Mouse (Mus musculus): ENCODE data around the gene Sept4. TPM values are rescaled to one million over a fixed set of nuclear protein-coding genes. Genes with fewer than 3 reads are reported as not detected.

The Sept4 gene
- total and polyA plus RNA-seq, 3 experiments = 1.5 to 2.4 TPM; not detected in 1

DNA sequence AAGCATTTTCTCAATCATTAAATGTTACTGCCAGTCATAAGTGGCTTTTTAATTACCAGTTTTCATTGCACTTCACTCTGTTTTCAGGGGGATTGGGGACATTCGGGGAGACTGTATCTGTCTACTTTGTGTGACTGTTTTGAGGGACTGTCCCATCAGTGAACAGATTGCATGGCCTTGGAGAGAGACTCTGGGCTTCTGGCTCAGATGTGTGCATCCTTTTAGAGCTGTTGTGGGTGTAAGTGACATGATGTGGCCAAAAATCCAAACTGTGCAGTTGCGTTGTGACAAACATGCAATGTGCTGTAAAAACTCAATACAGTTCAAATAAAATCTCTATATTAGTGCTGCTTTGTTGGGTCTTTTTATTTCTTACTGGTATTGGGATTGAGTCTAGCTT is 47.2 kb downstream of the Sept4 start:
- H3K27me3 ChIP-seq (ENCODE audit: control insufficient read depth in 1 of 2, insufficient read depth in 2 of 2, low read length in 2 of 2) = no peaks in the 10 kb centered on the region
- H3K27ac ChIP-seq (ENCODE audit: control insufficient read depth, low read depth, low read length) = no peak overlapping the region
- no peak for TF ChIP-seq POLR2A (IDR thresholded peaks at IDR 0.05; ENCODE audit: control insufficient read depth in 1 of 2, insufficient read depth in 1 of 2, low read depth in 1 of 2, low read length in 2 of 2, poor library complexity in 1 of 2)
- TF ChIP-seq MYB (IDR thresholded peaks at IDR 0.05; ENCODE audit: low read depth, low read length) = no peak
- TF ChIP-seq POLR2AphosphoS2 (IDR thresholded peaks at IDR 0.05; ENCODE audit: low read length) = no peak
- no peak for TF ChIP-seq MAFK (IDR thresholded peaks at IDR 0.05; ENCODE audit: borderline replicate concordance, low read depth, low read length)
- no peak for TF ChIP-seq E2F4 (IDR thresholded peaks at IDR 0.05; ENCODE audit: borderline replicate concordance, low read depth, low read length)
- TF ChIP-seq GATA1 (IDR thresholded peaks at IDR 0.05; ENCODE audit: low read depth, low read length) = no peak
- no peak for TF ChIP-seq USF1 (IDR thresholded peaks at IDR 0.05; ENCODE audit: low read depth, low read length)
- TF ChIP-seq NELFE (IDR thresholded peaks at IDR 0.05; ENCODE audit: low read depth, low read length) = no peak
- no peak for TF ChIP-seq MXI1 (IDR thresholded peaks at IDR 0.05; ENCODE audit: low read depth, low read length)
- no peak for TF ChIP-seq UBTF (IDR thresholded peaks at IDR 0.05; ENCODE audit: borderline replicate concordance, insufficient read depth, low read depth, low read length)
- TF ChIP-seq MAZ (IDR thresholded peaks at IDR 0.05; ENCODE audit: low read depth, low read length) = no peak
- no peak for TF ChIP-seq SIN3A (IDR thresholded peaks at IDR 0.05; ENCODE audit: low read length)
- no peak for TF ChIP-seq MEF2A (IDR thresholded peaks at IDR 0.05; ENCODE audit: extremely low read depth, insufficient replicate concordance, low read depth, low read length, poor library complexity, severe bottlenecking)
- no peak for TF ChIP-seq ZNF384 (IDR thresholded peaks at IDR 0.05; ENCODE audit: low read depth, low read length)
- no peak for TF ChIP-seq ETS1 (IDR thresholded peaks at IDR 0.05; ENCODE audit: low read depth, low read length)
- no peak for TF ChIP-seq TCF12 (IDR thresholded peaks at IDR 0.05; ENCODE audit: low read depth, low read length)
- TF ChIP-seq NRF1 (IDR thresholded peaks at IDR 0.05; ENCODE audit: insufficient read depth, low read depth, low read length, poor library complexity, severe bottlenecking) = no peak
- TF ChIP-seq ELF1 (IDR thresholded peaks at IDR 0.05; ENCODE audit: low read depth, low read length) = no peak
- TF ChIP-seq ZKSCAN1 (IDR thresholded peaks at IDR 0.05; ENCODE audit: low read depth, low read length) = no peak
- TF ChIP-seq USF2 (IDR thresholded peaks at IDR 0.05; ENCODE audit: borderline replicate concordance in 1 of 2, insufficient read depth in 1 of 2, low read depth in 1 of 2, low read length in 2 of 2) = no peak
- H3K79me2 ChIP-seq (ENCODE audit: control insufficient read depth, insufficient read depth, low read length, poor library complexity) = no peaks in the 10 kb centered on the region
- no peak overlapping the region for H3K4me3 ChIP-seq (ENCODE audit: control insufficient read depth in 1 of 2, insufficient read depth in 1 of 2, low read depth in 2 of 2, low read length in 2 of 2)
- DNase-seq (ENCODE audit: low read depth, low spot score) = no peak
- H3K36me3 ChIP-seq (ENCODE audit: control insufficient read depth in 1 of 2, insufficient read depth in 2 of 2, low read length in 2 of 2) = peaks cover 3 to 6% of the 10 kb centered on the region in 2 experiments; a peak in 2 of 4 replicates
- no peak overlapping the region for H3K9ac ChIP-seq (ENCODE audit: control insufficient read depth, low read depth, low read length, poor library complexity, severe bottlenecking)
- no peaks in the 10 kb centered on the region for H3K9me3 ChIP-seq (replicated peaks; ENCODE audit: insufficient read depth, low read length)
- no peaks in the 10 kb centered on the region; a peak in 1 of 4 replicates for H3K4me1 ChIP-seq (ENCODE audit: control insufficient read depth in 1 of 2, insufficient read depth in 2 of 2, low read length in 2 of 2)

Data from MEL (cell line).